Mouse (Mus musculus) brain, adult 2 months (tissue): ENCODE measurements at regions not wholly inside any gene's neighbourhood (a gene's known extent, or its start where the extent isn't known, plus 50 kb on each side); places are given as distances from the start of the nearest gene placed in this dataset.

Experiments used
- DNase-seq: peaks from one replicate; pipeline ENCODE4 v3.0.0; 2011; ENCODE audit warnings: low read depth, low spot score

GRCm38 (mm10) chrX:114690857-114691256 is 214.0 kb upstream of the Ube2dnl1 start:
- no peak for DNase-seq

- no peak for DNase-seq
Measured at GRCm38 (mm10) chrX:114694540-114694939, 210.3 kb upstream of the Ube2dnl1 start.

- peak; percentile 1 for DNase-seq
Measured at GRCm38 (mm10) chrX:114728211-114728610, 176.6 kb upstream of the Ube2dnl1 start.
